Comparison of ENCODE assay signal across 14 mouse cellular contexts in the genomic region with DNA sequence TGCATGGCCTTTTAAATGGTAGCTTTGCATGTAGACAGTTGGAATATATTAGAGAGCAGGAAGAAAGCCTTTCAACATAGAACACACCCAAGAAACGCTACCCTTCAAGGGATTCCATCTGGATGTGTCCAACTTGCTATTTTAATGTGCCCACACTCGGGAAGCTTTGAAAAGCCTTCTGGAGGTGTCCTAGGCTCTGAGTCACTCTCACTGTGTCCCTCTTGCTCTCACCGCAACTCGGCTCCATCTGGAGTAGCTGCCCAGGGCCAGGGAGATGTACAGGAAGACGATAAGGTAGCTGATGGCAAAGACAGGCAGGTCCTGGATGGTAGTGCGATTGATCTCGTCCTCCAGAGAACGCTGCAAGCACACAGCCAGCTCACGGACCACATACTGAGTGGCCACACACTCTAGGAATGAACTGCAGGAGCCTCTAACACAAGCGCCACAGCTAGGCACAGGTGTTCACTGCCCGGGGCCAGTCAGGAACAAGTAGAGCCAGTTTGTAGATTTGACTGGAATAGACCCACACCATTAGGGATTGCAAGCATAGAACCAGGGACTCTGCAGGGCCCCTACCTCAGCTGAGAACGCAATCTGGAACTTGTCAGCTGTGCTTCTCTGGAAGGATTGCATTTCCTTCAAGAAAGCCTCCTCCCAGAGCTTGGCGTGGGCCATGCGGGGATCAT. TPM values are rescaled to one million over a fixed set of nuclear protein-coding genes. Genes with fewer than 3 reads are reported as not detected.
DNase-seq lines count a peak whose midpoint lies in the region; ATAC-seq and TF ChIP-seq lines count a peak whose summit lies in the region.
"Had no signal": no experiment of that assay in that cellular context is flagged by ENCODE, and none has a peak within 500 bp of the region (broad histone marks: within the 10 kb centered on the region; RNA-seq: fewer than 3 reads in every experiment).

No protein-coding gene starts in this region.

- H3K27me3 ChIP-seq in kidney, embryonic 16.5 days (ENCODE audit: insufficient read depth, low read length): no peaks in the 10 kb centered on the region
- no peaks in the 10 kb centered on the region for H3K27me3 ChIP-seq in small intestine, adult 2 months (ENCODE audit: control insufficient read depth, insufficient read depth, low read length)
- H3K27me3 ChIP-seq in forebrain, postnatal 0 days (ENCODE audit: insufficient read depth, low read length): no peaks in the 10 kb centered on the region
- H3K27me3 ChIP-seq: embryonic facial prominence, embryonic 12.5 days; liver, embryonic 15.5 days had no signal

- no peak overlapping the region for H3K4me2 ChIP-seq in kidney, embryonic 16.5 days (replicated peaks; ENCODE audit: low read depth, low read length)
- no peak overlapping the region for H3K4me2 ChIP-seq in forebrain, postnatal 0 days (ENCODE audit: low read depth)
- H3K4me2 ChIP-seq: embryonic facial prominence, embryonic 12.5 days; forebrain, embryonic 13.5 days; liver, embryonic 15.5 days; midbrain, embryonic 12.5 days had no signal

- no peak overlapping the region for H3K4me3 ChIP-seq in kidney, embryonic 16.5 days (ENCODE audit: low read length)
- peak overlapping the region; percentile 56 for H3K4me3 ChIP-seq in small intestine, adult 2 months (ENCODE audit: low read depth, low read length)
- no peak overlapping the region for H3K4me3 ChIP-seq in forebrain, postnatal 0 days (ENCODE audit: low read depth, low read length)
- H3K4me3 ChIP-seq: embryonic facial prominence, embryonic 12.5 days; forebrain, embryonic 13.5 days; liver, embryonic 15.5 days; midbrain, embryonic 12.5 days had no signal

- TF ChIP-seq CTCF in small intestine, adult 2 months (IDR thresholded peaks at IDR 0.05; ENCODE audit: extremely low read depth, insufficient read length, insufficient replicate concordance, low read depth, low read length): no peak
- TF ChIP-seq CTCF in forebrain, postnatal 0 days (IDR thresholded peaks at IDR 0.05; ENCODE audit: low read depth): no peak

- no peak overlapping the region for H3K9ac ChIP-seq in kidney, embryonic 16.5 days (replicated peaks; ENCODE audit: low read length)
- H3K9ac ChIP-seq in forebrain, postnatal 0 days: no peak overlapping the region
- H3K9ac ChIP-seq: embryonic facial prominence, embryonic 12.5 days; forebrain, embryonic 13.5 days; liver, embryonic 15.5 days; midbrain, embryonic 12.5 days had no signal

- no peaks in the 10 kb centered on the region for H3K9me3 ChIP-seq in kidney, embryonic 16.5 days (ENCODE audit: low read length)
- no peaks in the 10 kb centered on the region for H3K9me3 ChIP-seq in forebrain, postnatal 0 days (ENCODE audit: low read length)
- H3K9me3 ChIP-seq: embryonic facial prominence, embryonic 12.5 days; forebrain, embryonic 13.5 days; liver, embryonic 15.5 days; midbrain, embryonic 12.5 days had no signal

- no peak overlapping the region for H3K27ac ChIP-seq in kidney, embryonic 16.5 days (ENCODE audit: low read length)
- no peak overlapping the region for H3K27ac ChIP-seq in small intestine, adult 2 months (ENCODE audit: insufficient read depth, low read depth, low read length)
- H3K27ac ChIP-seq in forebrain, postnatal 0 days (ENCODE audit: low read depth, low read length): no peak overlapping the region
- H3K27ac ChIP-seq: embryonic facial prominence, embryonic 12.5 days; forebrain, embryonic 13.5 days; hindbrain, postnatal 0 days; liver, embryonic 15.5 days; midbrain, embryonic 12.5 days had no signal

- 69% methylated on average over 14 of the region's 14 CpGs for WGBS in kidney, embryonic 16.5 days
- 87% methylated on average over 14 of the region's 14 CpGs for WGBS in small intestine, adult 2 months
- WGBS in forebrain, postnatal 0 days: 84% methylated on average over 14 of the region's 14 CpGs

- H3K4me1 ChIP-seq in kidney, embryonic 16.5 days (ENCODE audit: insufficient read depth, low read length): no peaks in the 10 kb centered on the region
- peaks cover 11% of the 10 kb centered on the region for H3K4me1 ChIP-seq in small intestine, adult 2 months (ENCODE audit: control insufficient read depth, insufficient read depth, insufficient read length, low read length)
- no peaks in the 10 kb centered on the region for H3K4me1 ChIP-seq in forebrain, postnatal 0 days (ENCODE audit: insufficient read depth)
- H3K4me1 ChIP-seq: embryonic facial prominence, embryonic 12.5 days; forebrain, embryonic 13.5 days; liver, embryonic 15.5 days; midbrain, embryonic 12.5 days had no signal

- H3K36me3 ChIP-seq in kidney, embryonic 16.5 days (ENCODE audit: insufficient read depth, low read length): no peaks in the 10 kb centered on the region
- H3K36me3 ChIP-seq in small intestine, adult 2 months (ENCODE audit: control insufficient read depth, insufficient read depth, low read length): peaks cover 76% of the 10 kb centered on the region
- H3K36me3 ChIP-seq in forebrain, postnatal 0 days (ENCODE audit: insufficient read depth): no peaks in the 10 kb centered on the region
- H3K36me3 ChIP-seq: embryonic facial prominence, embryonic 12.5 days; liver, embryonic 15.5 days; midbrain, embryonic 12.5 days had no signal

- no peak for TF ChIP-seq POLR2A in small intestine, adult 2 months (IDR thresholded peaks at IDR 0.05; ENCODE audit: low read depth, low read length)

- intact Hi-C loops in left cerebral cortex, postnatal 4 days (cut with DNase I): no loop called here

- ATAC-seq in kidney, embryonic 16.5 days (ENCODE audit: low FRiP score, low TSS enrichment): 0 out of 2 replicates have a peak, but pooled peaks have one; percentile 69
- no peak for ATAC-seq in forebrain, postnatal 0 days
- ATAC-seq: forebrain, embryonic 13.5 days; hindbrain, postnatal 0 days had no signal

- DNase-seq in left cerebral cortex, adult 18-20 months (ENCODE audit: low spot score in 2 of 2): peak; percentile 49 to 65
- no peak for DNase-seq in left cerebral cortex, postnatal 4 days
- DNase-seq in frontal cortex, postnatal 25 days (ENCODE audit: low spot score in 2 of 2): peak; percentile 6 to 37
- DNase-seq in forebrain, postnatal 0 days: no peak
- no peak for DNase-seq in adrenal gland, adult 2 months
- DNase-seq: cerebellum, postnatal 10 days; lung, postnatal 36 days had no signal

RNA-seq across cellular contexts. Expression of a gene that starts 5.3 kb away (rescaled TPM):
- total RNA-seq in left cerebral cortex, adult 18-20 months (2021): under 1 TPM; 0.63 to 0.68 TPM
- under 1 TPM; 0.08 TPM for total RNA-seq in left cerebral cortex, postnatal 4 days (2021)
- 0.12 and 0.17 TPM in 2 replicates for polyA plus RNA-seq in kidney, embryonic 16.5 days (2015; fragmentation: Nextera tagmentation; extraction: Ambion mirVana)
- 161 and 819 TPM in 2 replicates for polyA plus RNA-seq in small intestine, adult 2 months (2012; rRNA removed)
- not detected in 2 replicates for total RNA-seq in forebrain, postnatal 0 days (2014; rRNA removed)
- not detected in 2 replicates for polyA plus RNA-seq in forebrain, postnatal 0 days (2015; fragmentation: Nextera tagmentation; extraction: Ambion mirVana)
- total RNA-seq in adrenal gland, adult 2 months (2021): not detected
- polyA plus RNA-seq in adrenal gland, adult 2 months (2012; rRNA removed): 0.18 and 0.32 TPM in 2 replicates
- polyA plus RNA-seq: midbrain, embryonic 12.5 days had no signal

RNA-seq across cellular contexts. Expression of a gene that starts 24.5 kb away (rescaled TPM):
- 100 to 1,000 TPM; 119 to 128 TPM for total RNA-seq in left cerebral cortex, adult 18-20 months (2021)
- total RNA-seq in left cerebral cortex, postnatal 4 days (2021): 100 to 1,000 TPM; 109 to 117 TPM
- 39.2 and 40.6 TPM in 2 replicates for polyA plus RNA-seq in kidney, embryonic 16.5 days (2015; fragmentation: Nextera tagmentation; extraction: Ambion mirVana)
- 13.1 and 26.2 TPM in 2 replicates for polyA plus RNA-seq in small intestine, adult 2 months (2012; rRNA removed)
- total RNA-seq in forebrain, postnatal 0 days (2014; rRNA removed): 57.2 and 61.6 TPM in 2 replicates
- polyA plus RNA-seq in forebrain, postnatal 0 days (2015; fragmentation: Nextera tagmentation; extraction: Ambion mirVana): 60.9 and 70.7 TPM in 2 replicates
- total RNA-seq in adrenal gland, adult 2 months (2021): 10 to 100 TPM; 51.3 to 69.0 TPM
- 34.2 and 37.5 TPM in 2 replicates for polyA plus RNA-seq in adrenal gland, adult 2 months (2012; rRNA removed)

RNA-seq across cellular contexts. Expression of a gene that starts 24.9 kb away (rescaled TPM):
- under 1 TPM; 0.28 to 0.30 TPM for total RNA-seq in left cerebral cortex, adult 18-20 months (2021)
- total RNA-seq in left cerebral cortex, postnatal 4 days (2021): under 1 TPM in 1 of 2 experiments, not detected in 1; 0.24 TPM
- polyA plus RNA-seq in kidney, embryonic 16.5 days (2015; fragmentation: Nextera tagmentation; extraction: Ambion mirVana): 0.40 and 0.49 TPM in 2 replicates
- polyA plus RNA-seq in small intestine, adult 2 months (2012; rRNA removed): not detected in 2 replicates
- total RNA-seq in forebrain, postnatal 0 days (2014; rRNA removed): 0.15 and 0.29 TPM in 2 replicates
- 0.44 and 0.47 TPM in 2 replicates for polyA plus RNA-seq in forebrain, postnatal 0 days (2015; fragmentation: Nextera tagmentation; extraction: Ambion mirVana)
- total RNA-seq in adrenal gland, adult 2 months (2021): under 1 TPM; 0.23 to 0.35 TPM
- not detected in 2 replicates for polyA plus RNA-seq in adrenal gland, adult 2 months (2012; rRNA removed)
- total RNA-seq: hindbrain, postnatal 0 days had no signal

RNA-seq across cellular contexts. Expression of a gene that starts 42.9 kb away (rescaled TPM):
- total RNA-seq in left cerebral cortex, adult 18-20 months (2021): 10 to 100 TPM; 45.6 to 48.6 TPM
- total RNA-seq in left cerebral cortex, postnatal 4 days (2021): 10 to 100 TPM; 47.9 to 50.8 TPM
- 104 and 106 TPM in 2 replicates for polyA plus RNA-seq in kidney, embryonic 16.5 days (2015; fragmentation: Nextera tagmentation; extraction: Ambion mirVana)
- polyA plus RNA-seq in small intestine, adult 2 months (2012; rRNA removed): 11.1 and 12.4 TPM in 2 replicates
- 70.4 and 76.9 TPM in 2 replicates for total RNA-seq in forebrain, postnatal 0 days (2014; rRNA removed)
- 65.7 and 71.3 TPM in 2 replicates for polyA plus RNA-seq in forebrain, postnatal 0 days (2015; fragmentation: Nextera tagmentation; extraction: Ambion mirVana)
- total RNA-seq in adrenal gland, adult 2 months (2021): 10 to 100 TPM; 44.9 to 51.8 TPM
- polyA plus RNA-seq in adrenal gland, adult 2 months (2012; rRNA removed): 23.7 and 27.6 TPM in 2 replicates

RNA-seq across cellular contexts. Expression of a gene that starts 50.0 kb away (rescaled TPM):
- 10 to 100 TPM; 94.1 to 99.1 TPM for total RNA-seq in left cerebral cortex, adult 18-20 months (2021)
- total RNA-seq in left cerebral cortex, postnatal 4 days (2021): 10 to 100 TPM; 57.5 to 62.8 TPM
- polyA plus RNA-seq in kidney, embryonic 16.5 days (2015; fragmentation: Nextera tagmentation; extraction: Ambion mirVana): 155 and 158 TPM in 2 replicates
- polyA plus RNA-seq in small intestine, adult 2 months (2012; rRNA removed): 103 and 182 TPM in 2 replicates
- total RNA-seq in forebrain, postnatal 0 days (2014; rRNA removed): 67.9 and 70.4 TPM in 2 replicates
- polyA plus RNA-seq in forebrain, postnatal 0 days (2015; fragmentation: Nextera tagmentation; extraction: Ambion mirVana): 95.0 and 95.5 TPM in 2 replicates
- 100 to 1,000 TPM; 113 to 118 TPM for total RNA-seq in adrenal gland, adult 2 months (2021)
- polyA plus RNA-seq in adrenal gland, adult 2 months (2012; rRNA removed): 116 and 154 TPM in 2 replicates

Comparison
In these comparisons a context has a peak if more than half of its experiments do, and no peak if none do; other contexts are left out.
1. DNase-seq: peak in left cerebral cortex, adult 18-20 months (2 of 2) and frontal cortex, postnatal 25 days (2 of 2); none in left cerebral cortex, postnatal 4 days (single experiment), forebrain, postnatal 0 days (single experiment) and adrenal gland, adult 2 months (single experiment).